28 mouse cellular contexts compared by ENCODE assay signal in genomic region chr1:89296691-89297090, GRCm38 (mm10).
"Had no signal": no experiment of that assay in that cellular context is flagged by ENCODE, and none has a peak within 500 bp of the region (broad histone marks: within the 10 kb centered on the region; RNA-seq: fewer than 3 reads in every experiment).

No protein-coding gene starts in this region.

- H3K27me3 ChIP-seq: embryonic facial prominence, embryonic 12.5 days; embryonic facial prominence, embryonic 13.5 days; embryonic facial prominence, embryonic 15.5 days; forebrain, embryonic 12.5 days; forebrain, embryonic 13.5 days; forebrain, embryonic 15.5 days had no signal

- DNase-seq: cerebellum, adult 2 months; cerebellum, adult 8-10 months; cerebellum, adult 9-10 months; cerebellum, adult 9-11 months; cerebellum, postnatal 10 days; cerebellum, postnatal 14 days; cerebellum, postnatal 25 days; cerebellum, postnatal 36 days; embryo, embryonic 11 days; forebrain, postnatal 0 days; gastrocnemius, adult 2 months; gastrocnemius, postnatal 10 days; gastrocnemius, postnatal 14 days; gastrocnemius, postnatal 25 days; gastrocnemius, postnatal 36 days; heart, adult 18-20 months; heart, adult 2 months had no signal

- H3K4me3 ChIP-seq: embryonic facial prominence, embryonic 10.5 days; embryonic facial prominence, embryonic 12.5 days; embryonic facial prominence, embryonic 13.5 days; embryonic facial prominence, embryonic 15.5 days; erythroblast, embryonic 14.5 days; forebrain, embryonic 10.5 days; forebrain, embryonic 12.5 days; forebrain, embryonic 13.5 days; forebrain, embryonic 15.5 days; gastrocnemius, adult 2 months; heart, adult 2 months had no signal

- H3K36me3 ChIP-seq: embryonic facial prominence, embryonic 10.5 days; embryonic facial prominence, embryonic 12.5 days; embryonic facial prominence, embryonic 13.5 days; embryonic facial prominence, embryonic 15.5 days; forebrain, embryonic 10.5 days; forebrain, embryonic 12.5 days; forebrain, embryonic 15.5 days had no signal

- H3K9ac ChIP-seq: embryonic facial prominence, embryonic 12.5 days; embryonic facial prominence, embryonic 13.5 days; embryonic facial prominence, embryonic 15.5 days; forebrain, embryonic 12.5 days; forebrain, embryonic 13.5 days; forebrain, embryonic 15.5 days; forebrain, postnatal 0 days had no signal

- ATAC-seq: forebrain, embryonic 13.5 days; forebrain, embryonic 14.5 days; forebrain, embryonic 15.5 days; forebrain, embryonic 16.5 days; forebrain, postnatal 0 days had no signal

- H3K27ac ChIP-seq: embryonic facial prominence, embryonic 10.5 days; embryonic facial prominence, embryonic 12.5 days; embryonic facial prominence, embryonic 13.5 days; embryonic facial prominence, embryonic 15.5 days; forebrain, embryonic 10.5 days; forebrain, embryonic 12.5 days; forebrain, embryonic 13.5 days; forebrain, embryonic 15.5 days; gastrocnemius, adult 2 months; heart, adult 2 months had no signal

- H3K4me1 ChIP-seq: embryonic facial prominence, embryonic 12.5 days; embryonic facial prominence, embryonic 15.5 days; forebrain, embryonic 12.5 days; forebrain, embryonic 13.5 days; forebrain, embryonic 15.5 days had no signal

- H3K9me3 ChIP-seq: embryonic facial prominence, embryonic 10.5 days; embryonic facial prominence, embryonic 12.5 days; embryonic facial prominence, embryonic 13.5 days; embryonic facial prominence, embryonic 15.5 days; forebrain, embryonic 10.5 days; forebrain, embryonic 12.5 days; forebrain, embryonic 13.5 days; forebrain, embryonic 15.5 days had no signal

- H3K4me2 ChIP-seq: embryonic facial prominence, embryonic 12.5 days; embryonic facial prominence, embryonic 13.5 days; embryonic facial prominence, embryonic 15.5 days; forebrain, embryonic 12.5 days; forebrain, embryonic 13.5 days; forebrain, embryonic 15.5 days had no signal
